Mouse (Mus musculus): ENCODE results near the gene Pqbp1.

The Pqbp1 gene

GRCm38 (mm10) chrX:7878007-7878419, 21.1 kb downstream of the Pqbp1 start, which contains the start of gene Pim2:
TSS of gene Pim2 (plus strand) at chrX:7878262.
- peak; percentile 76 for DNase-seq

GRCm38 (mm10) chrX:7869826-7870225, 29.2 kb downstream of the Pqbp1 start:
- no peak for DNase-seq

GRCm38 (mm10) chrX:7868506-7868905, 30.6 kb downstream of the Pqbp1 start:
- DNase-seq, result no peak

- no peak for DNase-seq
These were observed 31.9 kb downstream of the Pqbp1 start for GRCm38 (mm10) chrX:7867141-7867540.

GRCm38 (mm10) chrX:7865786-7866185, 33.3 kb downstream of the Pqbp1 start:
- DNase-seq, result no peak

GRCm38 (mm10) chrX:7865343-7865742, 33.7 kb downstream of the Pqbp1 start:
- DNase-seq, result no peak

GRCm38 (mm10) chrX:7864551-7864950, 34.5 kb downstream of the Pqbp1 start:
- no peak for DNase-seq

GRCm38 (mm10) chrX:7863181-7863580, 35.9 kb downstream of the Pqbp1 start:
- DNase-seq, result no peak

GRCm38 (mm10) chrX:7859191-7859753, 39.8 kb downstream of the Pqbp1 start:
- DNase-seq, result no peak

GRCm38 (mm10) chrX:7854578-7854977, 44.5 kb downstream of the Pqbp1 start:
- peak; percentile 42 for DNase-seq

- no peak for DNase-seq
These were observed 51.2 kb downstream of the Pqbp1 start for GRCm38 (mm10) chrX:7847845-7848244.
